Mouse (Mus musculus) G1E (cell line): Measurements from ENCODE around the gene Acin1. TPM values are rescaled to one million over a fixed set of nuclear protein-coding genes. Genes with fewer than 3 reads are reported as not detected.

Experiments used
- ATAC-seq: 2 replicates; pipeline ENCODE4 v1.8.0; 2016; ENCODE audit warnings: mild to moderate bottlenecking; ENCODE audit not compliant: insufficient number of reproducible peaks, poor library complexity, low FRiP score, severe bottlenecking; ENCODE audit errors: extremely low read depth
- DNase-seq: peaks from one replicate; pipeline ENCODE4 v3.0.0; 2012; ENCODE audit warnings: low spot score
- H3K27me3 ChIP-seq: 2 replicates; pipeline ENCODE4 v1.6.1; 2012; ENCODE audit warnings: mild to moderate bottlenecking, low read length, inconsistent platforms; ENCODE audit not compliant: insufficient read depth
- H3K36me3 ChIP-seq: replicated peaks from 2 replicates; pipeline ENCODE3; 2012; ENCODE audit warnings: mild to moderate bottlenecking, inconsistent platforms
- H3K4me1 ChIP-seq: 2 replicates; pipeline ENCODE4 v1.6.1; 2012; ENCODE audit warnings: low read depth, low read length, inconsistent platforms, mixed read lengths; ENCODE audit not compliant: insufficient read depth
- H3K4me3 ChIP-seq: 2 replicates; pipeline ENCODE4 v1.5.1; 2012; ENCODE audit warnings: low read depth, mild to moderate bottlenecking, inconsistent platforms, low read length, moderate library complexity, mixed read lengths
- H3K9me3 ChIP-seq: replicated peaks from 2 replicates; pipeline ENCODE4 v1.6.1; 2012; ENCODE audit warnings: inconsistent platforms
- CTCF ChIP-seq: IDR thresholded peaks from 2 replicates; pipeline ENCODE4 v1.5.1; 2012; ENCODE audit warnings: low read depth, low read length, inconsistent platforms, mixed read lengths
- GATA1 ChIP-seq: IDR thresholded peaks from 2 replicates; pipeline ENCODE4 v1.6.1; 2012; ENCODE audit warnings: borderline replicate concordance, low read length, inconsistent platforms, mixed read lengths
- GATA2 ChIP-seq: IDR thresholded peaks from 2 replicates; pipeline ENCODE4 v1.6.1; 2012; ENCODE audit warnings: low read depth, low read length, inconsistent platforms, borderline replicate concordance
- POLR2AphosphoS5 ChIP-seq: IDR thresholded peaks from 2 replicates; pipeline ENCODE4 v1.6.1; 2012; ENCODE audit warnings: low read depth, low read length, inconsistent platforms; ENCODE audit not compliant: insufficient replicate concordance
- TAL1 ChIP-seq: conservative IDR thresholded peaks from 2 replicates; pipeline ENCODE4 v1.6.1; 2012; ENCODE audit warnings: low read depth, low read length, inconsistent platforms, mixed read lengths
- polyA plus RNA-seq: library from polyadenylated mRNA; stranded (reverse); fragments of >175 nt; gene quantifications from 2 replicates; pipeline ENCODE4 v1.2.3, GENCODE M21; 2012
- total RNA-seq, 2 experiments: library from RNA; stranded (forward) in 1 of 2; stranded (reverse) in 1 of 2; fragments of 200-1000 nt in 1 of 2; fragments of >200 nt in 1 of 2; fragmentation: Nextera tagmentation in 1 of 2; gene quantifications; 2 replicates each; pipeline ENCODE4 v1.2.3; 2014 to 2017

The Acin1 gene
- total and polyA plus RNA-seq, 3 experiments: 125 to 697 (median 298) TPM

- ATAC-seq (peak; percentile 24), DNase-seq (peak; percentile 75)
- no peaks in the 10 kb centered on the region for H3K27me3 ChIP-seq
- peaks cover 40% of the 10 kb centered on the region for H3K4me1 ChIP-seq
- no peaks in the 10 kb centered on the region for H3K9me3 ChIP-seq
- TF ChIP-seq CTCF (no peak), POLR2AphosphoS5 (no peak), TAL1 (no peak), GATA1 (no peak), GATA2 (no peak)
- peaks cover 57% of the 10 kb centered on the region for H3K36me3 ChIP-seq
- H3K4me3 ChIP-seq: peak within 1 kb of the TSS; percentile 97
Observed at GRCm38 (mm10) chr14:54686063-54686521, 639 bp downstream of the Acin1 start, which contains the start of gene 1700123O20Rik. 1700123O20Rik (plus strand) TSS chr14:54686216.

- DNase-seq: peak; percentile 14
- Histone ChIP-seq H3K27me3 (no peaks in the 10 kb centered on the region), H3K4me3 (peak overlapping the region; percentile 97), H3K9me3 (no peaks in the 10 kb centered on the region), H3K4me1 (peaks cover 40% of the 10 kb centered on the region), H3K36me3 (peaks cover 55% of the 10 kb centered on the region)
- TF ChIP-seq TAL1 (no peak), GATA2 (no peak), POLR2AphosphoS5 (no peak), GATA1 (no peak), CTCF (no peak)
- no peak for ATAC-seq
Observed at GRCm38 (mm10) chr14:54685471-54685870, 1.3 kb downstream of the Acin1 start.

- no peak for ATAC-seq
- TF ChIP-seq POLR2AphosphoS5: no peak
- TF ChIP-seq GATA1: no peak
- TF ChIP-seq CTCF: no peak
- no peak for TF ChIP-seq GATA2
- TF ChIP-seq TAL1: no peak
- H3K27me3 ChIP-seq: no peaks in the 10 kb centered on the region
- peaks cover 58% of the 10 kb centered on the region for H3K36me3 ChIP-seq
- DNase-seq: no peak
- peaks cover 24% of the 10 kb centered on the region for H3K4me1 ChIP-seq
- no peaks in the 10 kb centered on the region for H3K9me3 ChIP-seq
- no peak overlapping the region for H3K4me3 ChIP-seq
Observed at GRCm38 (mm10) chr14:54682396-54682795, 4.3 kb downstream of the Acin1 start.

GRCm38 (mm10) chr14:54678657-54679304 is 8.0 kb downstream of the Acin1 start:
- no peaks in the 10 kb centered on the region for H3K27me3 ChIP-seq
- no peak overlapping the region for H3K4me3 ChIP-seq
- peaks cover 86% of the 10 kb centered on the region for H3K36me3 ChIP-seq
- TF ChIP-seq TAL1 (no peak), GATA1 (no peak), GATA2 (no peak), POLR2AphosphoS5 (no peak), CTCF (no peak)
- no peaks in the 10 kb centered on the region for H3K9me3 ChIP-seq
- H3K4me1 ChIP-seq: peaks cover 40% of the 10 kb centered on the region
- no peak for ATAC-seq
- DNase-seq: no peak

GRCm38 (mm10) chr14:54676290-54676689 is 10.4 kb downstream of the Acin1 start:
- peaks cover 86% of the 10 kb centered on the region for H3K36me3 ChIP-seq
- ATAC-seq: no peak

GRCm38 (mm10) chr14:54674317-54674716 is 12.4 kb downstream of the Acin1 start:
- peaks cover 31% of the 10 kb centered on the region for H3K4me1 ChIP-seq
- H3K9me3 ChIP-seq: no peaks in the 10 kb centered on the region
- no peak for ATAC-seq
- no peak for DNase-seq
- no peaks in the 10 kb centered on the region for H3K27me3 ChIP-seq
- TF ChIP-seq POLR2AphosphoS5 (no peak), GATA2 (no peak), CTCF (no peak), GATA1 (no peak), TAL1 (no peak)
- H3K36me3 ChIP-seq: peaks cover 88% of the 10 kb centered on the region
- H3K4me3 ChIP-seq: no peak overlapping the region

More at GRCm38 (mm10) chr14:54676290-54676689, 10.4 kb downstream of the Acin1 start:
- Histone ChIP-seq H3K27me3 (no peaks in the 10 kb centered on the region), H3K4me3 (no peak overlapping the region), H3K4me1 (peaks cover 31% of the 10 kb centered on the region), H3K9me3 (no peaks in the 10 kb centered on the region)
- no peak for DNase-seq
- no peak for TF ChIP-seq POLR2AphosphoS5
- no peak for TF ChIP-seq TAL1
- no peak for TF ChIP-seq GATA1
- no peak for TF ChIP-seq GATA2
- no peak for TF ChIP-seq CTCF
